Mouse (Mus musculus) liver, adult (tissue): Measurements from ENCODE around the gene Pold2.

Experiments used
- GATA4 ChIP-seq: IDR thresholded peaks from 2 replicates; pipeline ENCODE4 v1.6.1; 2014; ENCODE audit warnings: mild to moderate bottlenecking, low read length; ENCODE audit not compliant: insufficient replicate concordance

Gene Pold2

DNA sequence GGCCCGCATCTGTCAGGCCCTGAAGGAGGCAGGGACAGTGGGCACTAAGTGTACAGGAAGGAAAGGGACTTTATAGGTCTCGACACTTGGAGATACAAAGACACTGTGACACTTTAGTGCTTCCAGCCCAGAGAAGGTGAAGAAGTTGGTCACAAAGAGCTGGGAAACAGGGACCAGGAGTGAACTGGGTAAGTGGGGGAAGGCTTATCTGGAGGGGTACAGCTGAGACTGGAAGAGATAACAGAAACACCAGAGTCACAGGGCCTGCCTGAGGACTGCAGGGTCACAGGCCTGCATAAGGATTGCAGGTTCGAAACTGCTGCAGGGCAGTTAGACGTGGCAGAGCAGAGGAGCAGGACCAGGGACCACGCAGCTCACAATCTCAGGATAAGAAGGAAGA lies 50.2 kb downstream of the Pold2 start:
- no peak for TF ChIP-seq GATA4

- no peak for TF ChIP-seq GATA4
Observed at GRCm38 (mm10) chr11:5825432-5825831, 52.7 kb downstream of the Pold2 start.
